Mouse (Mus musculus): ENCODE measurements at regions not wholly inside any gene's neighbourhood (a gene's known extent, or its start where the extent isn't known, plus 50 kb on each side); places are given as distances from the start of the nearest gene placed in this dataset.

GRCm38 (mm10) chr6:66471786-66472185, 63.4 kb upstream of the Mad2l1 start:
- Histone ChIP-seq H3K4me3 (ENCODE audit: insufficient read depth, low read length) (no peak overlapping the region), H3K4me1 (ENCODE audit: control insufficient read depth, insufficient read depth, low read length) (no peaks in the 10 kb centered on the region), H3K27ac (ENCODE audit: insufficient read depth, low read length) (no peak overlapping the region)
- TF ChIP-seq POLR2A (IDR thresholded peaks at IDR 0.05; ENCODE audit: extremely low read depth, insufficient read depth, low read length) (no peak), CTCF (IDR thresholded peaks at IDR 0.05; ENCODE audit: extremely low read depth, insufficient read depth, low read length) (no peak)

GRCm38 (mm10) chr6:66472697-66473096, 62.5 kb upstream of the Mad2l1 start:
- no peaks in the 10 kb centered on the region for H3K4me1 ChIP-seq (ENCODE audit: control insufficient read depth, insufficient read depth, low read length)
- no peak overlapping the region for H3K4me3 ChIP-seq (ENCODE audit: insufficient read depth, low read length)
- H3K27ac ChIP-seq (ENCODE audit: insufficient read depth, low read length) = no peak overlapping the region
- no peak for TF ChIP-seq CTCF (IDR thresholded peaks at IDR 0.05; ENCODE audit: extremely low read depth, insufficient read depth, low read length)
- TF ChIP-seq POLR2A (IDR thresholded peaks at IDR 0.05; ENCODE audit: extremely low read depth, insufficient read depth, low read length) = no peak

GRCm38 (mm10) chr6:66477575-66477974, 57.6 kb upstream of the Mad2l1 start:
- no peaks in the 10 kb centered on the region for H3K4me1 ChIP-seq (ENCODE audit: control insufficient read depth, insufficient read depth, low read length)
- H3K4me3 ChIP-seq (ENCODE audit: insufficient read depth, low read length) = no peak overlapping the region
- H3K27ac ChIP-seq (ENCODE audit: insufficient read depth, low read length) = no peak overlapping the region
- TF ChIP-seq POLR2A (IDR thresholded peaks at IDR 0.05; ENCODE audit: extremely low read depth, insufficient read depth, low read length) = no peak
- TF ChIP-seq CTCF (IDR thresholded peaks at IDR 0.05; ENCODE audit: extremely low read depth, insufficient read depth, low read length) = no peak

GRCm38 (mm10) chr6:66478326-66478964, 56.7 kb upstream of the Mad2l1 start:
- TF ChIP-seq CTCF (IDR thresholded peaks at IDR 0.05; ENCODE audit: extremely low read depth, insufficient read depth, low read length) (no peak), POLR2A (IDR thresholded peaks at IDR 0.05; ENCODE audit: extremely low read depth, insufficient read depth, low read length) (no peak)
- no peaks in the 10 kb centered on the region for H3K4me1 ChIP-seq (ENCODE audit: control insufficient read depth, insufficient read depth, low read length)
- no peak overlapping the region for H3K27ac ChIP-seq (ENCODE audit: insufficient read depth, low read length)
- H3K4me3 ChIP-seq (ENCODE audit: insufficient read depth, low read length) = no peak overlapping the region

- no peak overlapping the region for H3K27ac ChIP-seq (ENCODE audit: insufficient read depth, low read length)
- H3K4me1 ChIP-seq (ENCODE audit: control insufficient read depth, insufficient read depth, low read length) = no peaks in the 10 kb centered on the region
- no peak overlapping the region for H3K4me3 ChIP-seq (ENCODE audit: insufficient read depth, low read length)
- no peak for TF ChIP-seq CTCF (IDR thresholded peaks at IDR 0.05; ENCODE audit: extremely low read depth, insufficient read depth, low read length)
- TF ChIP-seq POLR2A (IDR thresholded peaks at IDR 0.05; ENCODE audit: extremely low read depth, insufficient read depth, low read length) = no peak
Observed at GRCm38 (mm10) chr6:66479576-66479975, 55.6 kb upstream of the Mad2l1 start.

- H3K4me1 ChIP-seq (ENCODE audit: control insufficient read depth, insufficient read depth, low read length) = no peaks in the 10 kb centered on the region
- H3K4me3 ChIP-seq (ENCODE audit: insufficient read depth, low read length) = no peak overlapping the region
- TF ChIP-seq CTCF (IDR thresholded peaks at IDR 0.05; ENCODE audit: extremely low read depth, insufficient read depth, low read length) (no peak), POLR2A (IDR thresholded peaks at IDR 0.05; ENCODE audit: extremely low read depth, insufficient read depth, low read length) (no peak)
- no peak overlapping the region for H3K27ac ChIP-seq (ENCODE audit: insufficient read depth, low read length)
Observed at GRCm38 (mm10) chr6:66480207-66480606, 55.0 kb upstream of the Mad2l1 start.

GRCm38 (mm10) chr6:66482797-66483196, 52.4 kb upstream of the Mad2l1 start:
- H3K27ac ChIP-seq (ENCODE audit: insufficient read depth, low read length) = no peak overlapping the region
- H3K4me3 ChIP-seq (ENCODE audit: insufficient read depth, low read length) = no peak overlapping the region
- H3K4me1 ChIP-seq (ENCODE audit: control insufficient read depth, insufficient read depth, low read length) = no peaks in the 10 kb centered on the region
- TF ChIP-seq POLR2A (IDR thresholded peaks at IDR 0.05; ENCODE audit: extremely low read depth, insufficient read depth, low read length) (no peak), CTCF (IDR thresholded peaks at IDR 0.05; ENCODE audit: extremely low read depth, insufficient read depth, low read length) (no peak)

Measured in cortical plate, adult 2 months (tissue).